Mouse (Mus musculus): ENCODE data around the gene Cdk15. TPM values are rescaled to one million over a fixed set of nuclear protein-coding genes. Genes with fewer than 3 reads are reported as not detected.

Gene Cdk15
- polyA plus RNA-seq, 1 experiment from 2014 or later, result 1.0 TPM

GRCm38 (mm10) chr1:59316386-59317051 is 59.8 kb downstream of the Cdk15 start:
- H3K4me3 ChIP-seq, result no peak overlapping the region
- WGBS, result 5% methylated on average over 6 of the region's 6 CpGs
- 0 out of 2 replicates have a peak, but pooled peaks have one; percentile 12 for ATAC-seq (ENCODE audit: low read depth)

DNA sequence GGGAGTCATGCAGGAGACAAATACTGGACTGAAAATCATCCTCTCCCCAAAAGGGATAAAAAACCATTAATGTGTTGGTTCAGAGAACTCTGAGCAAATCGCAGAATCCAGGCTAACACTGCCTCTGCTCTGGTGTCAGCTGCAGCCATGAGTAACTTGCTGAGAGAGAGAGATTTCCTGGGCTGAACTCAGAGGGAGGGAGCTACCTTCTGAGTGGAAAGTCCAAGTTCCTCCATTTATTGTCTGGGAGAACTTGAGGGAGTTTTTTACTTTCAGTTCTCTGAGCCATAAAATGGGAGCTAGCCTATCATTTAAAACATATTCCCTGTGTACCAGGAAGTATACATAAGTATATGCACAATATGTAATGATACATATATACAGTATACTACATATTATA is 60.7 kb downstream of the Cdk15 start:
- WGBS, result 79% methylated on average over 1 of the region's 1 CpGs
- no peak overlapping the region for H3K4me3 ChIP-seq
- no peak overlapping the region for H3K27ac ChIP-seq (replicated peaks)
- no peaks in the 10 kb centered on the region for H3K9me3 ChIP-seq
- H3K27me3 ChIP-seq, result no peaks in the 10 kb centered on the region
- no peak for ATAC-seq (ENCODE audit: low read depth)
- H3K9ac ChIP-seq, result no peak overlapping the region
- H3K36me3 ChIP-seq, result no peaks in the 10 kb centered on the region
- no peak overlapping the region for H3K4me2 ChIP-seq
- peaks cover 56% of the 10 kb centered on the region for H3K4me1 ChIP-seq (replicated peaks)

More at GRCm38 (mm10) chr1:59316386-59317051, 59.8 kb downstream of the Cdk15 start:
- Histone ChIP-seq H3K9ac (peak overlapping the region; percentile 22; the same call in 1 of the 2 replicates), H3K36me3 (no peaks in the 10 kb centered on the region), H3K27ac (replicated peaks) (peak overlapping the region; percentile 63), H3K4me2 (peak overlapping the region; percentile 43), H3K4me1 (replicated peaks) (peaks cover 55% of the 10 kb centered on the region), H3K9me3 (no peaks in the 10 kb centered on the region), H3K27me3 (no peaks in the 10 kb centered on the region)

DNA sequence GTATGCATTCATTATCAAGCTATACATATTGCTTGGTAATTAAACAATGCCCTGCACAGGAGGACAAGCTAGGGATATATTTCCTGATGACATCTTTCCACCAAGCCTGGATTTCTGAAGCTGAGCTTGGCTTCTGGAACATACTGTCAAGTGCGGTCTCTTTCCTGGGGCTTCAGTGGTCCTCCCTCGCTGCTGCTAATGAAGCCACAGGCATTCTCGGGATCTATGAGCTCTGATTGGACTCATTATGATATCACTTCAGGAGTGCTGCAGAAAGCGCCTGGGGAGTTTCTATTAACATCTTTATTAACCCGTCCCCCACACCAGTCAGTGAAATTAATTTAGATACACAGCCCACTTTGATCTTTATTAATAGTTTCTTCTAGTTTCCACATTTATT is 62.2 kb downstream of the Cdk15 start:
- no peak overlapping the region for H3K4me2 ChIP-seq
- H3K27me3 ChIP-seq, result no peaks in the 10 kb centered on the region
- ATAC-seq (ENCODE audit: low read depth), result no peak
- H3K36me3 ChIP-seq, result no peaks in the 10 kb centered on the region
- 47% methylated on average over 5 of the region's 5 CpGs for WGBS
- H3K4me3 ChIP-seq, result no peak overlapping the region
- no peak overlapping the region for H3K9ac ChIP-seq
- H3K9me3 ChIP-seq, result no peaks in the 10 kb centered on the region
- H3K4me1 ChIP-seq (replicated peaks), result peaks cover 52% of the 10 kb centered on the region
- H3K27ac ChIP-seq (replicated peaks), result peak overlapping the region; percentile 42; the same call in 1 of the 2 replicates

GRCm38 (mm10) chr1:59321076-59321879 is 64.6 kb downstream of the Cdk15 start:
- H3K27ac ChIP-seq (replicated peaks), result no peak overlapping the region
- H3K4me1 ChIP-seq (replicated peaks), result peaks cover 30% of the 10 kb centered on the region
- H3K4me2 ChIP-seq, result no peak overlapping the region
- no peak for ATAC-seq (ENCODE audit: low read depth)
- 81% methylated on average over 9 of the region's 9 CpGs for WGBS
- H3K36me3 ChIP-seq, result no peaks in the 10 kb centered on the region
- H3K4me3 ChIP-seq, result no peak overlapping the region
- H3K9me3 ChIP-seq, result no peaks in the 10 kb centered on the region
- H3K27me3 ChIP-seq, result no peaks in the 10 kb centered on the region
- no peak overlapping the region for H3K9ac ChIP-seq

DNA sequence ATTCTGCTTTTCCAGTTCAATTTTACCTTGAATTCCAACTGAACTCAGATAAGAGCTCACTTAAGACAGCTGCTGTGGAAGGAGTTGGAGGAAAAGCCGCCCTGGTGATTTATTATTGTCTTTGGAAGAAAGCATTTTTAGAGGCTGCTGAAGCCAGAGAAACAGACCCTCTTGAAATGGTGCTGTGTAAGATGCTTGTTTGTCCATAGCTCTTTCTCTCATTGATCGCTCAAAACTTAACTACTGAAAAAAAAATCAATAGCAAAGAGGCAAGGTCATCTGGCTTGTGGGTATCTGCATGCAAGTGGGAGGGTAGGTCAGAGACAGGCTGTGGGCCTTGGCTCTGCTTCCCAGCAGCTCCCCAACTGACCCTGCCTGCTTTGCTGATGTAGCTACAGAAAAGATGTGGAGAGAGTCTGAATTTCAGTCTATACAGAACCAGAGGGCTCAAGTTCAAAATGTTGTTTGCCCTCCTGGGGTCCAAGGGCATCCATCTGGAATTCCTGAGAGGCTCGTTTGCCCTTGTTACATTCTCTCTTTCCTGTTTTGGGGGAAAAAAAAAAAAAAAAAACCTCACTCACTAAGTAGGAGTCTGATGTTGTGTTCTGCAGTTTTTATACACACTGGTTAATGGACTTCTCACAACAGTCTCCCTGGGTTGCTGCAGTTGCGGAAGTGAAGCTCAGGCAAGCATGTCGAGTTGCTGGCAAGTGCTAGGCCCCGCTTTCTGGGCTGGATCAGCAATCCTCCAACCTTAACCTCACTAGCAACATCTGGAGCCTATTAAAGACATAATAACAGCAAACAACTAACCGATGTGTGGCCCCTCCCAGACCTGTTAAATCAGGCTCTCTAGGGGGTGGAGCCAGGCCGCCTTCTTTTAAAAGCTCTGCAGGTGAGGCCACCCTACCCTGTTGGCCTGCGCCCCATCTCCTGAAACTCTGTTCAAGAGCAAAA is 65.5 kb downstream of the Cdk15 start:
- no peaks in the 10 kb centered on the region for H3K27me3 ChIP-seq
- H3K27ac ChIP-seq (replicated peaks), result peak overlapping the region; percentile 64; the same call in 1 of the 2 replicates
- no peak for ATAC-seq (ENCODE audit: low read depth)
- no peaks in the 10 kb centered on the region for H3K36me3 ChIP-seq
- no peak overlapping the region for H3K4me2 ChIP-seq
- H3K9ac ChIP-seq, result no peak overlapping the region
- 46% methylated on average over 9 of the region's 9 CpGs for WGBS
- no peak overlapping the region for H3K4me3 ChIP-seq
- H3K9me3 ChIP-seq, result no peaks in the 10 kb centered on the region
- H3K4me1 ChIP-seq (replicated peaks), result peaks cover 35% of the 10 kb centered on the region

DNA sequence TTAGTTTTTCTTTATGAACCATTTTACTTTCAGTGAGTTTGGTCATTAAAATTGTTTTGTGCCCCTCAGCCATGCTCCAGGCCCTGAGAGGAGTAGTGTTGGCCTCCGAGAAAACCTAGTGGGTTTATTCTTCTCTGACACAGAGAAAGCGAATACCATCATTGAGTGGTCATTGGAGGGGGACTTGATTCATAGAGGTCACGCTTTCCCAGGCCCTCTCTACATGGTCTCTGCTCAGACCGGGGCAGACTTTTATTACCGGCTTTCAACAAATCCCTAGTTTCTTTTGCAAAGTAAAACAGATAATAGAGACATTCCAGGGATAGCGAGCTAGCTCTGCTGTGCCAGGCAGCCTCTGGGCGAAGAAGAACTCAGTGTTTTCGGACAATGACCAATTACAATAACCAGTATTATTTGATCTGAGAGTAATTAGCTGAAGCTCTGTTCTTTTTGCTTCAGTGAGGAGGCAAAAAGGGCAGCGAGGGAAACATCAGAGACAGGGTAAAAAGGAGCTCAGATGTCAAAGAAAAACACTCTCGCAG is 70.2 kb downstream of the Cdk15 start:
- H3K27me3 ChIP-seq, result 0 out of 2 replicates have a peak, but pooled peaks cover 2% of the 10 kb centered on the region
- 9% methylated on average over 10 of the region's 10 CpGs for WGBS
- ATAC-seq (ENCODE audit: low read depth), result peak; percentile 40; the same call in 1 of the 2 replicates

GRCm38 (mm10) chr1:59332737-59333385 is 76.2 kb downstream of the Cdk15 start:
- 0 out of 2 replicates have a peak, but pooled peaks cover 2% of the 10 kb centered on the region for H3K27me3 ChIP-seq
- peak overlapping the region; percentile 54; the same call in 1 of the 2 replicates for H3K27ac ChIP-seq (replicated peaks)
- no peak for ATAC-seq (ENCODE audit: low read depth)
- H3K4me2 ChIP-seq, result peak overlapping the region; percentile 25
- H3K4me1 ChIP-seq (replicated peaks), result peaks cover 38% of the 10 kb centered on the region
- no peaks in the 10 kb centered on the region for H3K36me3 ChIP-seq
- peak overlapping the region; percentile 46 for H3K9ac ChIP-seq
- 20% methylated on average over 13 of the region's 13 CpGs for WGBS
- no peaks in the 10 kb centered on the region for H3K9me3 ChIP-seq
- H3K4me3 ChIP-seq, result no peak overlapping the region

More for the DNA sequence above, 70.2 kb downstream of the Cdk15 start:
- Histone ChIP-seq H3K9me3 (no peaks in the 10 kb centered on the region), H3K4me2 (no peak overlapping the region), H3K4me1 (replicated peaks) (peaks cover 32% of the 10 kb centered on the region), H3K36me3 (no peaks in the 10 kb centered on the region), H3K9ac (no peak overlapping the region), H3K4me3 (no peak overlapping the region), H3K27ac (replicated peaks) (peak overlapping the region; percentile 42; the same call in 1 of the 2 replicates)

GRCm38 (mm10) chr1:59333386-59333759 is 76.7 kb downstream of the Cdk15 start:
- peak; percentile 70 for ATAC-seq (ENCODE audit: low read depth)
- no peaks in the 10 kb centered on the region for H3K36me3 ChIP-seq
- H3K9ac ChIP-seq, result peak overlapping the region; percentile 46
- 13% methylated on average over 5 of the region's 5 CpGs for WGBS
- peak overlapping the region; percentile 54; the same call in 1 of the 2 replicates for H3K27ac ChIP-seq (replicated peaks)
- 0 out of 2 replicates have a peak, but pooled peaks cover 2% of the 10 kb centered on the region for H3K27me3 ChIP-seq
- H3K4me1 ChIP-seq (replicated peaks), result peaks cover 33% of the 10 kb centered on the region
- no peaks in the 10 kb centered on the region for H3K9me3 ChIP-seq
- H3K4me3 ChIP-seq, result no peak overlapping the region
- H3K4me2 ChIP-seq, result peak overlapping the region; percentile 25

DNA sequence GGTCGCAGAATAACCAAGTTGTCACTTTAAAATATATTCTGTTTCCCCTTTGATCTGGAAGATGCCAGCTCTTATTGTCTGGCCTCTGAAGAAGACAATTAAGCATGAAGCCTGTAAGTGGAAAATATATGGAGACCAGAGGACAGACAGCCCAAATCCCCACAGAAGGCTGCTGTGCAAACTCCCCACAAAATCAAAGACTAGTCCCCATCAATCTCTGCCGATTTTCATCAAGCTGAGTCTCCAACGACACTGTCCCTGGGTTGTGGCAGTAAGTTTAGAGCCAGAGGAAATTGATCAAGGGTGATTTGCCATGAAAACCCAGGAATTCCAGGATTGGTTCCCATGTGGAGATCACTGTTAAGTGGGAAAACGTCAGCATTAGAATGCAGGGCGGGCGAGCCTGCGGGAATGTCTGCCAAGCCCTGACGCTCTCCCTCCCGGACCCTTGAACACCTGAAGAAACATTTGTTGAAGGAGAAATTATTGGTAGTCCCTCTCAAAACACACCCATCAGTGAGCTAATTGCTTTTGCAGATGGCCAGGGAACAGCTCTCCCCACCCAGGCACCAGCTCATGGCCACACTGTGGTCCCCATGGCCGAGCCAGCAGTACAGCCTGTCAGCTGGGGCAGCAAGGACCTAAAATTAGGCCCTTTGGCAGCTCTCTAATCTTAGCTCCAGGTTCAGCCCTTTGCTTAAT is 77.3 kb downstream of the Cdk15 start:
- no peaks in the 10 kb centered on the region for H3K36me3 ChIP-seq
- no peaks in the 10 kb centered on the region for H3K9me3 ChIP-seq
- 0 out of 2 replicates have a peak overlapping the region, but pooled peaks have one; percentile 31 for H3K9ac ChIP-seq
- peak overlapping the region; percentile 54; the same call in 1 of the 2 replicates for H3K27ac ChIP-seq (replicated peaks)
- peaks cover 31% of the 10 kb centered on the region for H3K4me1 ChIP-seq (replicated peaks)
- peak overlapping the region; percentile 2; the same call in 1 of the 2 replicates for H3K4me2 ChIP-seq
- WGBS, result 11% methylated on average over 10 of the region's 10 CpGs
- peak; percentile 52 for ATAC-seq (ENCODE audit: low read depth)
- H3K27me3 ChIP-seq, result 0 out of 2 replicates have a peak, but pooled peaks cover 2% of the 10 kb centered on the region
- H3K4me3 ChIP-seq, result no peak overlapping the region

GRCm38 (mm10) chr1:59334562-59334890 is 77.8 kb downstream of the Cdk15 start:
- no peak overlapping the region for H3K4me3 ChIP-seq
- H3K36me3 ChIP-seq, result no peaks in the 10 kb centered on the region
- no peaks in the 10 kb centered on the region for H3K9me3 ChIP-seq
- H3K9ac ChIP-seq, result no peak overlapping the region
- no peak overlapping the region for H3K4me2 ChIP-seq
- 0 out of 2 replicates have a peak overlapping the region, but pooled peaks have one; percentile 54 for H3K27ac ChIP-seq (replicated peaks)
- WGBS, result 28% methylated on average over 4 of the region's 4 CpGs
- ATAC-seq (ENCODE audit: low read depth), result no peak
- 0 out of 2 replicates have a peak, but pooled peaks cover 2% of the 10 kb centered on the region for H3K27me3 ChIP-seq
- peaks cover 31% of the 10 kb centered on the region for H3K4me1 ChIP-seq (replicated peaks)

Data from neural tube, embryonic 13.5 days (tissue).